Mouse (Mus musculus): ENCODE measurements around the gene Ralgapa2. TPM values are rescaled to one million over a fixed set of nuclear protein-coding genes. Genes with fewer than 3 reads are reported as not detected.

Gene Ralgapa2
- polyA plus RNA-seq, 1 experiment from 2014 or later: 3.6 TPM

DNA sequence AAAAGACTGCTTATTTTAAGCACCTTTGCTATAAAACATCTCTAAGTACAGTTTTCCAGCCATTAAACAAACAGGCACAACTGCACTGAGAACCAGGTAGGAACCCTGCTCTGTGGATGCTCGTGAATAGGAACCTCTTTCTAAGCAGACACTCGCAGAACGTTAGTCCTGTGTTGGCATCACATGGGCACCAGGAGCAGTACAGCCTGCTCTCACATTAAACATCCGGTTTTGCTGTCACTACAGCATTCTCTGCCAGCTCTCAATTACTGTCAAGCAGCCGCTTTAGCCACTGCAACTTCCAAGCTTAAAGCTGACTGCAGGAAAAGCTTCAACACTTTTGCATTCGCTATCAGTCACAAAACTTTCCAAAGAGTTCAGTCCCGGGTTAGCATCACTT, 55.5 kb downstream of the Ralgapa2 start:
- WGBS: 72% methylated on average over 7 of the region's 7 CpGs
- H3K4me3 ChIP-seq (replicated peaks; ENCODE audit: low read depth, low read length): no peak overlapping the region
- ATAC-seq (replicated peaks; ENCODE audit: low FRiP score, low read depth) (no peak), DNase-seq (ENCODE audit: low spot score) (no peak)
- H3K4me2 ChIP-seq (ENCODE audit: low read length): no peak overlapping the region
- no peaks in the 10 kb centered on the region for H3K36me3 ChIP-seq (ENCODE audit: insufficient read depth, low read length)
- H3K27me3 ChIP-seq (ENCODE audit: insufficient read depth, low read length): no peaks in the 10 kb centered on the region
- H3K9me3 ChIP-seq (replicated peaks; ENCODE audit: low read length): no peaks in the 10 kb centered on the region
- H3K9ac ChIP-seq (ENCODE audit: low read depth, low read length): no peak overlapping the region
- H3K27ac ChIP-seq: no peak overlapping the region
- no peak for TF ChIP-seq CTCF (IDR thresholded peaks at IDR 0.05; ENCODE audit: low read depth)
- H3K4me1 ChIP-seq (replicated peaks; ENCODE audit: insufficient read depth, low read length): no peaks in the 10 kb centered on the region

DNA sequence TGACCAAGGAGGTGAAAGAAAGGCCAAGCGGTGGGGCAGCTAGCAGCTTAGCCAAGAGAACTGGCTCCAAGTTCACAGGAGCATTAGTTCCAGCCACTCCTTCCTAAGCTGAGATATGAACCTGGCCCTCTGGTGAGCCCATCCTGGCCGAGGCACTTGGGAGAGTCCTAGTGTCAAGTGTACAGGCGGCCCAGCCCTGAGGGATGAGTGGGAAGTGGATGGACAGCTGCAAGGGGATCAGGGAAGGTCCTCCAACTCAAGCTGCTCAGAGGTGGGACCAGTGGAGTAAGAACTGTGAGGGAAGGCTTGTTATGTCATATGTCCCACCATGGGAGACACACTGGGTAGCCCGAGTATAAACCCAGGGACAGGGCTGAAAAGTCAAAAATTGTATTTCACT, 56.1 kb downstream of the Ralgapa2 start:
- WGBS: 77% methylated on average over 4 of the region's 4 CpGs
- DNase-seq (ENCODE audit: low spot score) (no peak), ATAC-seq (replicated peaks; ENCODE audit: low FRiP score, low read depth) (no peak)
- no peaks in the 10 kb centered on the region for H3K4me1 ChIP-seq (replicated peaks; ENCODE audit: insufficient read depth, low read length)
- H3K27ac ChIP-seq: no peak overlapping the region
- H3K4me3 ChIP-seq (replicated peaks; ENCODE audit: low read depth, low read length): no peak overlapping the region
- no peaks in the 10 kb centered on the region for H3K36me3 ChIP-seq (ENCODE audit: insufficient read depth, low read length)
- no peak overlapping the region for H3K9ac ChIP-seq (ENCODE audit: low read depth, low read length)
- no peak for TF ChIP-seq CTCF (IDR thresholded peaks at IDR 0.05; ENCODE audit: low read depth)
- no peaks in the 10 kb centered on the region for H3K27me3 ChIP-seq (ENCODE audit: insufficient read depth, low read length)
- H3K9me3 ChIP-seq (replicated peaks; ENCODE audit: low read length): no peaks in the 10 kb centered on the region
- no peak overlapping the region for H3K4me2 ChIP-seq (ENCODE audit: low read length)

DNA sequence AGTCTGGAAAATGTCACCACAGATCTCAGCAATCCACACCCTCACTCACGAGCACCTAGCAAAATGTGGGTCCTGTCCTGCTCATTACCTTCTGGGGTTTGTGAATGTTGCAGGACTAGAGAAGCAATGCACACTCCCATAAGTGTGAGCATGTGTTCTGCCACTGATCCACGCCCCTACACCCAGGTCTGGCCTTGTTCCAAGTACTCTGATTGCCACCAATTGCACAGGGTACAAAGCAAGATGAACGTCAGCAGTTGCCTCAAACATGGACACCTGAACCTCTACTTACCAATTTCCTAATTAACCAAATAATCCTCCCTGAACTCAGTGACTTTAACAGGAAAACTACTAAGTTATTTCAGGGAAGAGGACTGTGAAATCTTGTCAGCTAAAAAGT, 68.1 kb downstream of the Ralgapa2 start:
- Histone ChIP-seq H3K27ac (no peak overlapping the region), H3K4me1 (replicated peaks; ENCODE audit: insufficient read depth, low read length) (no peaks in the 10 kb centered on the region), H3K9me3 (replicated peaks; ENCODE audit: low read length) (no peaks in the 10 kb centered on the region), H3K4me3 (replicated peaks; ENCODE audit: low read depth, low read length) (no peak overlapping the region), H3K27me3 (ENCODE audit: insufficient read depth, low read length) (no peaks in the 10 kb centered on the region), H3K4me2 (ENCODE audit: low read length) (no peak overlapping the region), H3K36me3 (ENCODE audit: insufficient read depth, low read length) (no peaks in the 10 kb centered on the region), H3K9ac (ENCODE audit: low read depth, low read length) (no peak overlapping the region)
- WGBS: 67% methylated on average over 3 of the region's 3 CpGs
- TF ChIP-seq CTCF (IDR thresholded peaks at IDR 0.05; ENCODE audit: low read depth): no peak
- DNase-seq (ENCODE audit: low spot score) (no peak), ATAC-seq (replicated peaks; ENCODE audit: low FRiP score, low read depth) (no peak)

DNA sequence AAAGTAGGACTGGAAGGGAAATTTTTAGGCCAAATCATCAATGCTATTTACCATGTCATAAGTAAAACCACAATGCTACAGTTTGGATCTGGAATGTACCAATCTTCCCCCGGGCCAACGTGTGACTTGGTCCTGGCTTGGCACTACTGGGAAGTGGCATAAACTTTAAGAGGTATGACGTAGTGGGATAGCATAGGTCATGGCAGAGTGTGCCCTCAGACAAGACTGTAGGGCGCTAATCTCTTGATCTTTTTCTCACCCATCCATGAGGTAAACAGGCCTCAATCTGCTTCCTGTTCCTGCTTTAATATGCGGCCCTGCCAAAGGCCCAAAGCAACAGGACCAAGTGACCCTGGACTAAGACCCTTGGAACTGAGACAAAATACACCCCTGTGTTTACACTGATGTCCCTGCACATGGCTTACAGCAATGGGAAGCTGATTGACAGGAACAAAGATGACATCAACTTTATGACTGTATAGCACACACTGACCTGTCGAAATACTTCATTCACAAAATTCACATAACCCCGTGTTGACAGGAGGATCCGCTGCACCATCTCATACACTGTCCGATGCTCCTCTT, 68.8 kb downstream of the Ralgapa2 start:
- Histone ChIP-seq H3K4me2 (ENCODE audit: low read length) (no peak overlapping the region), H3K36me3 (ENCODE audit: insufficient read depth, low read length) (no peaks in the 10 kb centered on the region), H3K9me3 (replicated peaks; ENCODE audit: low read length) (no peaks in the 10 kb centered on the region), H3K27me3 (ENCODE audit: insufficient read depth, low read length) (no peaks in the 10 kb centered on the region), H3K27ac (no peak overlapping the region), H3K4me3 (replicated peaks; ENCODE audit: low read depth, low read length) (no peak overlapping the region), H3K4me1 (replicated peaks; ENCODE audit: insufficient read depth, low read length) (no peaks in the 10 kb centered on the region), H3K9ac (ENCODE audit: low read depth, low read length) (no peak overlapping the region)
- DNase-seq (ENCODE audit: low spot score) (no peak), ATAC-seq (replicated peaks; ENCODE audit: low FRiP score, low read depth) (no peak)
- 90% methylated on average over 9 of the region's 9 CpGs for WGBS
- no peak for TF ChIP-seq CTCF (IDR thresholded peaks at IDR 0.05; ENCODE audit: low read depth)

DNA sequence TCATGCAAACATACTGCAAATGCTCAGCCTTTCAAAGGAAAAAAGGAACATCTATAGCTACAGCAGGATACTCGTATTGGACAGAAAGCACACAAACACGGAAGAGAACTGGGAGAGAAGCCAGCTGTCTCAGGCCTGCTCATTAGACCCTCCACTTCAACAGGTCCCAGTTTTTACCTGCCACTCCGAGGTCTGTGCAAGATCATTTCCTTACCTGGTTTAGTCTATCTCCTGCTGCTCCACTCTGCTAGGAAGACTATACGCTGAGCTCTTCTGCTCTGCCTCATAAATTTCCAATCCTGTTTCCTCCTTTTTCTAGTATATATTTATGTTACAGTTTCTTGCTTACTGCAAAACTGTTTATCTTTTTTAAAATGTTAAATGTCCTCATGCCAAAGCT, 70.4 kb downstream of the Ralgapa2 start:
- no peak overlapping the region for H3K4me3 ChIP-seq (replicated peaks; ENCODE audit: low read depth, low read length)
- H3K4me2 ChIP-seq (ENCODE audit: low read length): no peak overlapping the region
- 69% methylated on average over 4 of the region's 4 CpGs for WGBS
- no peak for DNase-seq (ENCODE audit: low spot score)
- H3K4me1 ChIP-seq (replicated peaks; ENCODE audit: insufficient read depth, low read length): no peaks in the 10 kb centered on the region
- no peak overlapping the region for H3K9ac ChIP-seq (ENCODE audit: low read depth, low read length)
- H3K9me3 ChIP-seq (replicated peaks; ENCODE audit: low read length): no peaks in the 10 kb centered on the region
- H3K27me3 ChIP-seq (ENCODE audit: insufficient read depth, low read length): no peaks in the 10 kb centered on the region
- no peak for TF ChIP-seq CTCF (IDR thresholded peaks at IDR 0.05; ENCODE audit: low read depth)
- no peak overlapping the region for H3K27ac ChIP-seq
- H3K36me3 ChIP-seq (ENCODE audit: insufficient read depth, low read length): no peaks in the 10 kb centered on the region
- ATAC-seq (replicated peaks; ENCODE audit: low FRiP score, low read depth): no peak

DNA sequence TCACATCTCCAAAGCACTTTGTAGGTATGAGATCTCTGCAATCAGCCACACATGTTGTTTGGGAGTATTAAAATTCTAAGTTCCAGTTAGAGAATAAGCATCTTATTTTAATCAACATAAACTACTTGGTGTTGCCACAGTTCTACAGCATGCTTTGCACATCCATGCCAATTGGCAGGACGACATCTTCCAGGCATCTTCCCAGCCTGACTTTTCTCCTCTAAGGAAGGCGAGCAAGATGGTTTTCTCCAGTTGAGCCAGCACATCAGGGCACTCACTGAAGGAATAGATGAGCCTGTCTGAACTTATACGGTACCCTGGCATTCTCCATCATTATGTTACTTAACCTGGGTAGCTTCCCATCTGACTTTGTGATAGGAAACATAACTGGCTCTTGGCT, 83.4 kb downstream of the Ralgapa2 start:
- H3K4me1 ChIP-seq (replicated peaks; ENCODE audit: insufficient read depth, low read length): no peaks in the 10 kb centered on the region
- H3K4me3 ChIP-seq (replicated peaks; ENCODE audit: low read depth, low read length): no peak overlapping the region
- peaks cover 4% of the 10 kb centered on the region; the same call in 1 of the 2 replicates for H3K36me3 ChIP-seq (ENCODE audit: insufficient read depth, low read length)
- no peak for ATAC-seq (replicated peaks; ENCODE audit: low FRiP score, low read depth)
- H3K9me3 ChIP-seq (replicated peaks; ENCODE audit: low read length): no peaks in the 10 kb centered on the region
- TF ChIP-seq CTCF (IDR thresholded peaks at IDR 0.05; ENCODE audit: low read depth): no peak
- 90% methylated on average over 3 of the region's 3 CpGs for WGBS
- no peak for DNase-seq (ENCODE audit: low spot score)
- H3K9ac ChIP-seq (ENCODE audit: low read depth, low read length): no peak overlapping the region
- H3K27me3 ChIP-seq (ENCODE audit: insufficient read depth, low read length): no peaks in the 10 kb centered on the region
- H3K27ac ChIP-seq: no peak overlapping the region
- H3K4me2 ChIP-seq (ENCODE audit: low read length): no peak overlapping the region

DNA sequence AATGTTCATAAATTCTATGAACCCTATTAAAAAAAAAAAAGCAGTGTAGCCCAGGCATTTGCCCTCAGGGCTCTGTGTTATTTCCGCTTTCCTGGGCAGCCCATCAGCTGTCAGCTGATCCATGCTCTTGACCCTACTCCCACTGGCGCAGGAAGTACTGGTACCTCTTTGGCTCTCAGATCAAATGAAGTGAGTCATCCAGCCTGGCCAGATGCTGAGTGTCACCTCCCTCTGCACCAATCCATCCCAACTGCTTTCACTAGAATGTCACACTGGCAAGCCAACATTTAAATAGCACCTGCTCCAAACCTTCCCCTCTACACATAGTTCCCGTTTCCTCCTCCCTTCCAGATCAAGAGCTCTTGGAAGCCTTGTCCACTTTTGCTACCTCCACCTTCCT, 84.8 kb downstream of the Ralgapa2 start:
- no peak overlapping the region for H3K9ac ChIP-seq (ENCODE audit: low read depth, low read length)
- ATAC-seq (replicated peaks; ENCODE audit: low FRiP score, low read depth): no peak
- 78% methylated on average over 3 of the region's 3 CpGs for WGBS
- DNase-seq (ENCODE audit: low spot score): no peak
- no peak overlapping the region for H3K27ac ChIP-seq
- TF ChIP-seq CTCF (IDR thresholded peaks at IDR 0.05; ENCODE audit: low read depth): no peak
- H3K4me3 ChIP-seq (replicated peaks; ENCODE audit: low read depth, low read length): no peak overlapping the region
- H3K36me3 ChIP-seq (ENCODE audit: insufficient read depth, low read length): peaks cover 4% of the 10 kb centered on the region; the same call in 1 of the 2 replicates
- H3K4me2 ChIP-seq (ENCODE audit: low read length): no peak overlapping the region
- H3K9me3 ChIP-seq (replicated peaks; ENCODE audit: low read length): no peaks in the 10 kb centered on the region
- H3K4me1 ChIP-seq (replicated peaks; ENCODE audit: insufficient read depth, low read length): no peaks in the 10 kb centered on the region
- H3K27me3 ChIP-seq (ENCODE audit: insufficient read depth, low read length): no peaks in the 10 kb centered on the region

All from kidney, postnatal 0 days (tissue).